9 mouse cellular contexts compared by ENCODE assay signal in genomic region chr6:126164781-126165180, GRCm38 (mm10). TPM values are rescaled to one million over a fixed set of nuclear protein-coding genes. Genes with fewer than 3 reads are reported as not detected.
A peak's percentile ranks its signal among the peaks of the same experiment; 100 is the strongest.
DNase-seq lines count a peak whose midpoint lies in the region; ATAC-seq lines count a peak whose summit lies in the region.
"Had no signal": no experiment of that assay in that cellular context is flagged by ENCODE, and none has a peak within 500 bp of the region (broad histone marks: within the 10 kb centered on the region; RNA-seq: fewer than 3 reads in every experiment).

No protein-coding gene starts in this region.

- H3K36me3 ChIP-seq in forebrain, embryonic 13.5 days (ENCODE audit: poor library complexity, severe bottlenecking): no peaks in the 10 kb centered on the region
- no peaks in the 10 kb centered on the region for H3K36me3 ChIP-seq in hindbrain, embryonic 14.5 days (replicated peaks; ENCODE audit: control insufficient read depth, insufficient read depth)
- no peaks in the 10 kb centered on the region for H3K36me3 ChIP-seq in liver, embryonic 15.5 days (replicated peaks)

- no peak overlapping the region for H3K27ac ChIP-seq in forebrain, embryonic 13.5 days
- H3K27ac ChIP-seq in hindbrain, embryonic 14.5 days: no peak overlapping the region
- no peak overlapping the region for H3K27ac ChIP-seq in liver, embryonic 15.5 days (replicated peaks)
- H3K27ac ChIP-seq: macrophage had no signal

- under 1% methylated on average over 27 of the region's 27 CpGs for WGBS in forebrain, embryonic 13.5 days
- under 1% methylated on average over 27 of the region's 27 CpGs for WGBS in hindbrain, embryonic 14.5 days
- WGBS in liver, embryonic 15.5 days (ENCODE audit: insufficient replicate concordance): under 1% methylated on average over 27 of the region's 27 CpGs

- no peak overlapping the region; the same call in 1 of the 2 replicates for H3K9ac ChIP-seq in forebrain, embryonic 13.5 days
- 0 out of 2 replicates have a peak overlapping the region, but pooled peaks have one; percentile 13 for H3K9ac ChIP-seq in hindbrain, embryonic 14.5 days
- no peak overlapping the region for H3K9ac ChIP-seq in liver, embryonic 15.5 days

- peak overlapping the region; percentile 42 for H3K4me3 ChIP-seq in forebrain, embryonic 13.5 days
- H3K4me3 ChIP-seq in hindbrain, embryonic 14.5 days (replicated peaks; ENCODE audit: low read length): peak overlapping the region; percentile 33
- 0 out of 2 replicates have a peak overlapping the region, but pooled peaks have one; percentile 2 for H3K4me3 ChIP-seq in liver, embryonic 15.5 days (replicated peaks)

- peak; percentile 25 for DNase-seq in urinary bladder, postnatal 14 days (ENCODE audit: low spot score)
- no peak for DNase-seq in urinary bladder, adult 2 months (ENCODE audit: low spot score)
- no peak for DNase-seq in hindbrain, embryonic 14.5 days (ENCODE audit: low spot score)
- DNase-seq in frontal cortex, postnatal 14 days (ENCODE audit: low spot score in 2 of 2): no peak
- no peak for DNase-seq in layer of hippocampus, adult 9-11 months
- no peak for DNase-seq in right cerebral cortex, postnatal 4 days

- peak; percentile 60 for ATAC-seq in forebrain, embryonic 13.5 days
- ATAC-seq in hindbrain, embryonic 14.5 days (ENCODE audit: low FRiP score): no peak
- ATAC-seq in liver, embryonic 15.5 days (ENCODE audit: insufficient read depth): no peak

- H3K27me3 ChIP-seq in forebrain, embryonic 13.5 days: peaks cover 82% of the 10 kb centered on the region
- peaks cover 73% of the 10 kb centered on the region for H3K27me3 ChIP-seq in hindbrain, embryonic 14.5 days (ENCODE audit: control insufficient read depth, insufficient read depth, low read length)
- peaks cover 73% of the 10 kb centered on the region for H3K27me3 ChIP-seq in liver, embryonic 15.5 days

- H3K9me3 ChIP-seq in forebrain, embryonic 13.5 days (replicated peaks): no peaks in the 10 kb centered on the region
- no peaks in the 10 kb centered on the region for H3K9me3 ChIP-seq in hindbrain, embryonic 14.5 days (ENCODE audit: control insufficient read depth, low read length)
- H3K9me3 ChIP-seq in liver, embryonic 15.5 days (replicated peaks): no peaks in the 10 kb centered on the region

- peaks cover 49% of the 10 kb centered on the region for H3K4me1 ChIP-seq in forebrain, embryonic 13.5 days
- peaks cover 43% of the 10 kb centered on the region for H3K4me1 ChIP-seq in hindbrain, embryonic 14.5 days (replicated peaks; ENCODE audit: control insufficient read depth, insufficient read depth, low read length)
- H3K4me1 ChIP-seq in liver, embryonic 15.5 days (replicated peaks): no peaks in the 10 kb centered on the region

- H3K4me2 ChIP-seq in forebrain, embryonic 13.5 days: peak overlapping the region; percentile 80
- peak overlapping the region; percentile 68 for H3K4me2 ChIP-seq in hindbrain, embryonic 14.5 days (replicated peaks)
- H3K4me2 ChIP-seq in liver, embryonic 15.5 days: peak overlapping the region; percentile 18; the same call in 1 of the 2 replicates

RNA-seq across cellular contexts. Expression of gene Ntf3, which starts 1.9 kb away (rescaled TPM):
- polyA plus RNA-seq in urinary bladder, adult 2 months (2012; rRNA removed): 19.7 and 20.6 TPM in 2 replicates
- polyA plus RNA-seq in forebrain, embryonic 13.5 days (2015; fragmentation: Nextera tagmentation; extraction: Ambion mirVana): 2.4 and 3.6 TPM in 2 replicates
- 3.0 and 3.4 TPM in 2 replicates for polyA plus RNA-seq in hindbrain, embryonic 14.5 days (2014; fragmentation: Nextera tagmentation; extraction: Ambion mirVana)
- polyA plus RNA-seq in liver, embryonic 15.5 days (2015; fragmentation: Nextera tagmentation; extraction: Ambion mirVana): 0.30 and 0.45 TPM in 2 replicates
- polyA plus RNA-seq: macrophage had no signal

Comparison
In these comparisons a context has a peak if more than half of its experiments do, and no peak if none do; other contexts are left out.
1. H3K4me2 ChIP-seq: peak in every context shown above with its lines; median percentile 80 in forebrain, embryonic 13.5 days; 68 in hindbrain, embryonic 14.5 days; 18 in liver, embryonic 15.5 days.